Mouse (Mus musculus) ES-E14 (cell line): ENCODE measurements at regions not wholly inside any gene's neighbourhood (a gene's known extent, or its start where the extent isn't known, plus 50 kb on each side); places are given as distances from the start of the nearest gene placed in this dataset.

Experiments
- DNase-seq: peaks from one replicate; pipeline ENCODE4 v3.0.0-alpha.2; 2013; ENCODE audit warnings: low read depth, low spot score
- H3K27ac ChIP-seq: 2 replicates; pipeline ENCODE4 v1.5.1; 2012; ENCODE audit warnings: low read depth, mild to moderate bottlenecking, low read length, moderate library complexity, mixed read lengths; ENCODE audit not compliant: poor library complexity, insufficient read depth, severe bottlenecking
- H3K36me3 ChIP-seq: 2 replicates; pipeline ENCODE4 v1.6.1; 2012; ENCODE audit warnings: mild to moderate bottlenecking, low read length, moderate library complexity, mixed read lengths; ENCODE audit not compliant: control insufficient read depth, poor library complexity, insufficient read depth, severe bottlenecking
- H3K4me1 ChIP-seq, 2 experiments: fragments of 150-350 bp in 1 of 2; sonication (generic) in 1 of 2; 2 replicates each; pipeline ENCODE4 v1.6.1; 2012; ENCODE audit warnings: low read length in 2 of 2, mild to moderate bottlenecking in 1 of 2, mixed read lengths in 1 of 2; ENCODE audit not compliant: control insufficient read depth in 2 of 2, insufficient read depth in 2 of 2, poor library complexity in 1 of 2
- H3K4me3 ChIP-seq, 2 experiments: fragments of 150-350 bp in 1 of 2; sonication (generic) in 1 of 2; 2 replicates each; pipeline ENCODE4 v1.5.1; 2012; ENCODE audit warnings: low read length in 2 of 2, low read depth in 1 of 2, mild to moderate bottlenecking in 1 of 2, mixed read lengths in 1 of 2; ENCODE audit not compliant: insufficient read depth in 1 of 2, poor library complexity in 1 of 2, severe bottlenecking in 1 of 2
- H3K9ac ChIP-seq: 2 replicates; pipeline ENCODE4 v1.6.1; 2012; ENCODE audit warnings: low read depth, mild to moderate bottlenecking, low read length, mixed read lengths; ENCODE audit not compliant: poor library complexity, insufficient read depth, severe bottlenecking
- H3K9me3 ChIP-seq: fragments of 150-350 bp; sonication (generic); 2 replicates; pipeline ENCODE4 v1.6.1; 2012; ENCODE audit warnings: low read depth, mild to moderate bottlenecking, low read length; ENCODE audit not compliant: control insufficient read depth, insufficient read depth
- CHD2 ChIP-seq: IDR thresholded peaks from 2 replicates; pipeline ENCODE4 v1.6.1; 2014; ENCODE audit warnings: mild to moderate bottlenecking, low read depth, low read length, inconsistent platforms
- HCFC1 ChIP-seq: IDR thresholded peaks from 2 replicates; pipeline ENCODE4 v1.6.1; 2012; ENCODE audit warnings: low read length, inconsistent platforms, borderline replicate concordance; ENCODE audit not compliant: insufficient read depth
- MAFK ChIP-seq: IDR thresholded peaks from 2 replicates; pipeline ENCODE4 v1.6.1; 2014; ENCODE audit warnings: mild to moderate bottlenecking, low read depth, low read length, inconsistent platforms; ENCODE audit not compliant: insufficient read depth
- ZC3H11A ChIP-seq: IDR thresholded peaks from 2 replicates; pipeline ENCODE4 v1.6.1; 2012; ENCODE audit warnings: low read depth, mild to moderate bottlenecking, inconsistent platforms, low read length, borderline replicate concordance
- ZNF384 ChIP-seq: IDR thresholded peaks from 2 replicates; pipeline ENCODE4 v1.6.1; 2012; ENCODE audit warnings: low read depth, low read length, inconsistent platforms
- in situ Hi-C, 2 experiments: fragments of 600-800 bp; cut with MboI; formaldehyde crosslinking; loops; one replicate each; pipeline ENCODE4 v1.15.1; 2025; ENCODE audit warnings: low sequenced_read_pairs in 2 of 2, inconsistent platforms in 1 of 2; ENCODE audit not compliant: unreplicated experiment in 2 of 2

GRCm38 (mm10) chr16:67698619-67699018 lies 77.9 kb upstream of the Cadm2 start:
- in situ Hi-C loops: no loop called here
- Histone ChIP-seq H3K4me3 (no peak overlapping the region), H3K36me3 (no peaks in the 10 kb centered on the region), H3K27ac (no peak overlapping the region), H3K9me3 (no peaks in the 10 kb centered on the region), H3K4me1 (no peaks in the 10 kb centered on the region), H3K9ac (no peak overlapping the region)
- TF ChIP-seq ZNF384: no peak
- TF ChIP-seq ZC3H11A: no peak
- no peak for TF ChIP-seq MAFK
- no peak for TF ChIP-seq HCFC1
- TF ChIP-seq CHD2: no peak
- no peak for DNase-seq
